Mouse (Mus musculus): ENCODE results near the gene Psmd1. TPM values are rescaled to one million over a fixed set of nuclear protein-coding genes. Genes with fewer than 3 reads are reported as not detected.

Gene Psmd1
- polyA plus RNA-seq, 2 experiments, result 73.2 to 161 TPM

GRCm38 (mm10) chr1:86032273-86032987, 31.8 kb upstream of the Psmd1 start:
- H3K4me2 ChIP-seq (replicated peaks; ENCODE audit: low read depth, low read length, severe bottlenecking), result no peak overlapping the region
- no peaks in the 10 kb centered on the region for H3K36me3 ChIP-seq (ENCODE audit: control insufficient read depth, insufficient read depth, low read length)
- TF ChIP-seq POLR2A (IDR thresholded peaks at IDR 0.05; ENCODE audit: borderline replicate concordance, extremely low read depth, insufficient read depth, insufficient read length), result no peak
- H3K27ac ChIP-seq (replicated peaks; ENCODE audit: low read depth, low read length), result no peak overlapping the region
- no peaks in the 10 kb centered on the region for H3K27me3 ChIP-seq (ENCODE audit: control insufficient read depth, insufficient read depth, low read length)
- WGBS, result 18% methylated on average over 11 of the region's 11 CpGs
- DNase-seq (ENCODE audit: low spot score), result no peak
- no peak overlapping the region for H3K9ac ChIP-seq (ENCODE audit: low read depth, low read length, severe bottlenecking)
- no peak overlapping the region for H3K4me3 ChIP-seq (replicated peaks; ENCODE audit: low read length)
- H3K4me1 ChIP-seq (ENCODE audit: control insufficient read depth, insufficient read depth, low read length), result no peaks in the 10 kb centered on the region
- no peak for ATAC-seq (ENCODE audit: low FRiP score, low read depth)
- no peaks in the 10 kb centered on the region for H3K9me3 ChIP-seq (ENCODE audit: control insufficient read depth, low read length)

- Histone ChIP-seq H3K9me3 (ENCODE audit: control insufficient read depth, low read length) (peaks cover 7% of the 10 kb centered on the region; the same call in 1 of the 2 replicates), H3K4me2 (replicated peaks; ENCODE audit: low read depth, low read length, severe bottlenecking) (no peak overlapping the region), H3K4me3 (replicated peaks; ENCODE audit: low read length) (no peak overlapping the region), H3K9ac (ENCODE audit: low read depth, low read length, severe bottlenecking) (no peak overlapping the region), H3K4me1 (ENCODE audit: control insufficient read depth, insufficient read depth, low read length) (no peaks in the 10 kb centered on the region), H3K27ac (replicated peaks; ENCODE audit: low read depth, low read length) (no peak overlapping the region), H3K36me3 (ENCODE audit: control insufficient read depth, insufficient read depth, low read length) (no peaks in the 10 kb centered on the region), H3K27me3 (ENCODE audit: control insufficient read depth, insufficient read depth, low read length) (no peaks in the 10 kb centered on the region)
- TF ChIP-seq POLR2A (IDR thresholded peaks at IDR 0.05; ENCODE audit: borderline replicate concordance, extremely low read depth, insufficient read depth, insufficient read length), result no peak
- ATAC-seq (ENCODE audit: low FRiP score, low read depth) (no peak), DNase-seq (ENCODE audit: low spot score) (no peak)
- WGBS, result 57% methylated on average over 3 of the region's 3 CpGs
Observed at GRCm38 (mm10) chr1:86038191-86038951, 25.8 kb upstream of the Psmd1 start.

GRCm38 (mm10) chr1:86040131-86040530, 24.1 kb upstream of the Psmd1 start:
- Histone ChIP-seq H3K36me3 (ENCODE audit: control insufficient read depth, insufficient read depth, low read length) (no peaks in the 10 kb centered on the region), H3K4me3 (replicated peaks; ENCODE audit: low read length) (no peak overlapping the region), H3K9ac (ENCODE audit: low read depth, low read length, severe bottlenecking) (no peak overlapping the region), H3K9me3 (ENCODE audit: control insufficient read depth, low read length) (peaks cover 7% of the 10 kb centered on the region; the same call in 1 of the 2 replicates), H3K27ac (replicated peaks; ENCODE audit: low read depth, low read length) (no peak overlapping the region), H3K27me3 (ENCODE audit: control insufficient read depth, insufficient read depth, low read length) (peaks cover 11% of the 10 kb centered on the region; the same call in 1 of the 2 replicates), H3K4me2 (replicated peaks; ENCODE audit: low read depth, low read length, severe bottlenecking) (no peak overlapping the region), H3K4me1 (ENCODE audit: control insufficient read depth, insufficient read depth, low read length) (no peaks in the 10 kb centered on the region)
- WGBS, result 71% methylated on average over 4 of the region's 4 CpGs
- TF ChIP-seq POLR2A (IDR thresholded peaks at IDR 0.05; ENCODE audit: borderline replicate concordance, extremely low read depth, insufficient read depth, insufficient read length), result no peak
- ATAC-seq (ENCODE audit: low FRiP score, low read depth), result no peak
- DNase-seq (ENCODE audit: low spot score), result no peak

- H3K4me1 ChIP-seq (ENCODE audit: control insufficient read depth, insufficient read depth, low read length), result no peaks in the 10 kb centered on the region
- no peak overlapping the region for H3K9ac ChIP-seq (ENCODE audit: low read depth, low read length, severe bottlenecking)
- peaks cover 17% of the 10 kb centered on the region for H3K27me3 ChIP-seq (ENCODE audit: control insufficient read depth, insufficient read depth, low read length)
- H3K4me3 ChIP-seq (replicated peaks; ENCODE audit: low read length), result no peak overlapping the region
- H3K4me2 ChIP-seq (replicated peaks; ENCODE audit: low read depth, low read length, severe bottlenecking), result no peak overlapping the region
- DNase-seq (ENCODE audit: low spot score), result no peak
- TF ChIP-seq POLR2A (IDR thresholded peaks at IDR 0.05; ENCODE audit: borderline replicate concordance, extremely low read depth, insufficient read depth, insufficient read length), result no peak
- H3K9me3 ChIP-seq (ENCODE audit: control insufficient read depth, low read length), result peaks cover 7% of the 10 kb centered on the region; the same call in 1 of the 2 replicates
- WGBS, result 90% methylated on average over 3 of the region's 3 CpGs
- ATAC-seq (ENCODE audit: low FRiP score, low read depth), result no peak
- H3K36me3 ChIP-seq (ENCODE audit: control insufficient read depth, insufficient read depth, low read length), result no peaks in the 10 kb centered on the region
- no peak overlapping the region for H3K27ac ChIP-seq (replicated peaks; ENCODE audit: low read depth, low read length)
Observed at GRCm38 (mm10) chr1:86040817-86041216, 23.4 kb upstream of the Psmd1 start.

- TF ChIP-seq POLR2A (IDR thresholded peaks at IDR 0.05; ENCODE audit: borderline replicate concordance, extremely low read depth, insufficient read depth, insufficient read length), result no peak
- 54% methylated on average over 4 of the region's 4 CpGs for WGBS
- peaks cover 7% of the 10 kb centered on the region; the same call in 1 of the 2 replicates for H3K9me3 ChIP-seq (ENCODE audit: control insufficient read depth, low read length)
Observed at GRCm38 (mm10) chr1:86045056-86045455, 19.1 kb upstream of the Psmd1 start.

More at GRCm38 (mm10) chr1:86045056-86045455, 19.1 kb upstream of the Psmd1 start:
- ATAC-seq (ENCODE audit: low FRiP score, low read depth) (no peak), DNase-seq (ENCODE audit: low spot score) (no peak)
- Histone ChIP-seq H3K4me3 (replicated peaks; ENCODE audit: low read length) (no peak overlapping the region), H3K4me2 (replicated peaks; ENCODE audit: low read depth, low read length, severe bottlenecking) (no peak overlapping the region), H3K36me3 (ENCODE audit: control insufficient read depth, insufficient read depth, low read length) (no peaks in the 10 kb centered on the region), H3K4me1 (ENCODE audit: control insufficient read depth, insufficient read depth, low read length) (no peaks in the 10 kb centered on the region), H3K27ac (replicated peaks; ENCODE audit: low read depth, low read length) (no peak overlapping the region), H3K9ac (ENCODE audit: low read depth, low read length, severe bottlenecking) (no peak overlapping the region), H3K27me3 (ENCODE audit: control insufficient read depth, insufficient read depth, low read length) (peaks cover 50% of the 10 kb centered on the region)

Data from limb, embryonic 14.5 days (tissue).